Mouse (Mus musculus): Measurements from ENCODE around the gene Tubgcp6.

DNA sequence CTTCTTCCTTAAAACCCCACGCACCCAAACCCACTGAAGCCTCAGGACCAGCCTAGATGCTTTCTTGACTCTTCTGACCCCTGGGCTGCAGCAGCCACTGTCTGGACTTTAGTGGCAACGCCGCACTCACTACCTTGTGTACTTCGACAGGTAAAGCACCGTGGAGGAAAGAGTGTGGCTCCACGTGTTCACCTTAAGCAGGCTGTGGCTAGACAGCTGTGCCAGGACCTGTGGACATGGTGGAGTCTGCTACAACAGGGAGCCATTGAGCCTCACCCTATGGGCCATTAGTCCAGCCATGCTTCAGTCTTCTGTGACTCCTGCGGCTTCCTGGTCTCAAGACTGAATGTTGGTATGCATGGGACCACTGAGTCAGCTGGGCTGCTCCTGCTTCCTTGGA, 68.2 kb downstream of the Tubgcp6 start:
- TF ChIP-seq GATA1 (IDR thresholded peaks at IDR 0.05; ENCODE audit: borderline replicate concordance, low read length) (no peak), FLI1 (IDR thresholded peaks at IDR 0.05; ENCODE audit: low read length) (no peak)

All from megakaryocyte, embryonic 14.5 days (primary cell).